Mouse (Mus musculus) monocyte, adult 5-6 weeks (primary cell): ENCODE results near the gene Proser1. TPM values are rescaled to one million over a fixed set of nuclear protein-coding genes. Genes with fewer than 3 reads are reported as not detected.

Experiments
- ATAC-seq: fragments of 153-309, 156-312 bp; replicated peaks from 2 replicates; pipeline ENCODE4 v1.8.0; 2017; ENCODE audit warnings: mild to moderate bottlenecking; ENCODE audit not compliant: low TSS enrichment, insufficient number of reproducible peaks, severe bottlenecking, poor library complexity, low FRiP score
- total RNA-seq: library from RNA; stranded (forward); fragments of 200-1000, 200-491, 200-594 nt; gene quantifications from 3 replicates; pipeline ENCODE4 v1.2.3, GENCODE M21; 2017

Proser1 gene
- total RNA-seq, 1 experiment from 2014 or later: 8.1 TPM

DNA sequence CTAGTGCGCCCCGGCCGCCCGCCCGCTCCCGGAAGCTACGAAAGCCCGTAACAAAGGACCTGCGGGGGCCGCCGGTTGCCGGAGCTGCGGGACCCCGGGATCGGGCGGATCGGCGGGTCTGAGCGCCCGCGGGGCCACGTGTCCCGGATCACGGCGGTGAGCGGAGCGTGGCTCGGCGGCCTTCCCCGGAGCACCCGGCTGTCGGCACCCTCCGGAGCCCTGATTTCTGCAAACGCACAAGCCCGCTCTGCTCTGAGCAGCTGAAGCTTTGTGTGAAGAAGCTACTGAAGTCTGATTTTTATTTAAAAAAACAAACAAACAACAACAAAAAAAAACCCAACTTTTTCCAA is 274 bp downstream of the Proser1 start:
- no peak for ATAC-seq

DNA sequence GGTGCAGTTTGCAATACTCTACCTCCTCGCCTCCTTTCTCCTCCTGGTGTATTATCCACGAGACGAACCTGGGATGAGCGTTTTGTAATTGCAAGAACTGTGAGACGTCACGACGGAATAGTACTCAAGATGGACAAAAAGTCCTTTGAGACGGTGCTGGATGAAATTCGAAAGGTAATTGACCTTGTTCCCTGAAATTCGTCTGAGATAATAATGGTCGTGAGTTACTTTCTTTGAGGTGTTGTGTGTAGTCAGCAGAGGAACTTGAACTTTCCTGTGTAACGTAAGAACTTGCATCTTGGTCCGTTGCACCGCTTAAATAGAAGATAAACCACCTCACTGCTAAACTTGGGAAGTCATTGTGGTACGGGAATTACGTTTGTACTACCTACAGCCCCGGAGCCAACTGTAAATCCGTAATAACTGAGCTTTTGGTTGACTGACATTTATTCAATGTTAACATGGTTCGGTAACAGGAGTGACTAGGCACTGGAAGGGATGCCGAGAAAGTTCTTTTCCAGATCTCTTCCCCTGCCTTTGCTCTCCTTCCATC is 756 bp downstream of the Proser1 start:
- ATAC-seq: no peak

DNA sequence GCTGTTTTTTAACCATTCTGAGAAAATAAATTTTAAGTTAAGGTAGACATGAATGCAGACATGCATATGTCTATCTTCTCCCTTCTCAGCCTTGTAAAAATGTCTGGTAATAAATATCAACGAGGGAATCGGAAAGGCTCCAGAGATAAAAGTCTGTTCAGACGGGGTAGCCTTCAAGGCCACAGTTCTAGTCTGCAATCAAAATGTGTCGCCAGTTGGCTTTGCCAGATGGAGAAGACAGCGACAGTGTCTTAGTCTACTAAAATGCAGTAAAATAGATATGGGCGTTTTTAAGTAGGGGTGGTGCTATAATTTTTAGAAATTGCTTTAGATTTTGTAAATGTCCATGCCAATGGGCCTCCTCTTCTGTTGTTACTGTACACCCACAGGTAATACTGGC is 1.9 kb downstream of the Proser1 start:
- no peak for ATAC-seq

DNA sequence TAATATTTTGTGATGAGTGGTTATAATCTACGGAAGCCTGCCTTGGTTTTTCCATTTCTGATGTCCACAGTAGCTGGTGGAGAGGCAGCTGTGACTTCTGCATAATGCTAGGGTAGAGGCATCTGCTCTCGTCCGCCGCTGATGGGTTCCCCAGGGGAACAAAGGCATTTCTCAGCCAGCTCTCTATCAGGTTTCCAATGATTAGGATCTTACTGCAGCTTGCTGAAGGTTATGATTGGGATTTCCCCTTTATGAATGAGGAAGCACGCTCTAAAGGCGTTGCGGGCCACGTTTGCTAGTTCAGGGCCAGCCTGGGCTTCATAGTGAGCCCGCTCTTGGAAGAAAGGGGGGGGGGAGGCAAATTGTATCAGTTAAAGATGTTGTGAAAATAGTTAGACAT is 3.0 kb downstream of the Proser1 start:
- 0 out of 2 replicates have a peak, but pooled peaks have one; percentile 14 for ATAC-seq

DNA sequence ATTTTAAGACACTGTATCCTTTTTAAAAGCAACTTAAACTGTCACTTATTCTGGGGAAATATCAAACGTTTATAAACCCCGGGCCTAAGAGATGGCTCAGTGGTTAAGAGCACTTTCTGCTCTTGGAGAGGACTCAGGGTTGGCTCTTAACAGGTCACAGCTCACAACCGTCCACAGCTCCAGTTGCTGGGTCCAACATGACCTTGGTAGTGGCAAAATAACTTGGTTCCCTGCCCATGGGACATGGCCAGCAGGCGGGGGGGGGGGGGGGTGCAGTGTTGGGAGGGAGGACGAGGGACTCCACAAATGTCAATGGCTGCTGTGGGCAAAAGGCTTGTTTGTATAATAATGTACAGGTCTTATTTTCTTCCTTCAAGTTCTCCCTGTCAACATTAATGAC is 3.9 kb downstream of the Proser1 start:
- no peak for ATAC-seq

DNA sequence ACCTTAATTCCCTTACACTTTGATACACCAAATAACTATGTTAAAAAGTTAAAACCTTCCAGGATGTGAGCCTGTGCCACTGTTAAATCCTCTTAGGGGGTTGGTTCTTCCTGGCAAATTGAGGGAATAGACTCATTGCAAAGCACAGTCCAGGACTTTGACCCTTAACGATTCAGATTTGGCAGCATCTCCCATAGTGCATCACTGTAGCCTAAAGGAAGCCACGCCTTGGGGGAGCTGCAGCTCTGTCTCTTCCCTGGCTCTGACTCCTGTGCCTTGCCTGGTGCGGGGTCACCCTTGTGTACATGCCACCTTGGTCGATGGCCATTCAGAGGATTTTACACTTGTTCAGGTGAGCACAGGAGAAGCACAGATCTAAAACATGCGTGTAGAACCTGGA is 6.2 kb downstream of the Proser1 start:
- no peak for ATAC-seq

DNA sequence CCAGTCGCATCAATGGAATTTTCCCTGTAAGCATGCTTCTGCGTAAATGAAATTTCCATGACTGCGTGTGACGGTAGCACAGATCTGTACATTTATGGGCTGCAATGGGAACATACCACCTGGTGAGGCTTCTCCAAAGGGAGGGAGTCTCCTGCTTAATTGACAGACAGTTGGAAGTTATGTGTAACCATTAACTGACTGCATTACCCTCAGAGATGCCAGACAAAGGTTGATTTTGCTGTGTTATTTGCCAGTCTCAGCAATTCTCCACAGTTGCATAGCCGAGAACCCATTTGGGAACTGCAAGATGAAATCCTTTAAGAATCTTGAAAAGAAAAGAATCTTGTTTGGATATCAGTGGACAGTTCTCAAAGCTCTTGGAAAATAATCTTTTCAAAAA is 8.6 kb downstream of the Proser1 start:
- ATAC-seq: no peak

DNA sequence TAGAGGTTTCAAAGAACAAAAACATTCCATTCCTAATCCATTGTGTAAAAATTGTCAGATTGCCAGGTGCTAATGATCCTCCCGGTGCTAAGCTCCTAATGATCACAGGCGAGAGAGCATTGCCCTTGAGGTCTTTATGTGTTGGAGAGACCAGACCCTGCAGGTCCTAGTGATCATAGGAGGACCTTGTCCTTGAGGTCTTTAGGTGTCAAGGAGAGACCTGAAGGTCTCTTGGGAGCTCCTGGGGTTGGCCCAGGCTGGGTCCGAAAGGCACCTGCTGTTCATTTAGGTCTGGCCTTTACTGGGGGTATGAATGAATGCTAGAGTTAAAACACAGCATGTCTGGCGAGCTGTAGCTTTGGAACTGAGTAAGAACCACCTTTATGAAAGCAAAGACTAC is 10.7 kb downstream of the Proser1 start:
- ATAC-seq: no peak

DNA sequence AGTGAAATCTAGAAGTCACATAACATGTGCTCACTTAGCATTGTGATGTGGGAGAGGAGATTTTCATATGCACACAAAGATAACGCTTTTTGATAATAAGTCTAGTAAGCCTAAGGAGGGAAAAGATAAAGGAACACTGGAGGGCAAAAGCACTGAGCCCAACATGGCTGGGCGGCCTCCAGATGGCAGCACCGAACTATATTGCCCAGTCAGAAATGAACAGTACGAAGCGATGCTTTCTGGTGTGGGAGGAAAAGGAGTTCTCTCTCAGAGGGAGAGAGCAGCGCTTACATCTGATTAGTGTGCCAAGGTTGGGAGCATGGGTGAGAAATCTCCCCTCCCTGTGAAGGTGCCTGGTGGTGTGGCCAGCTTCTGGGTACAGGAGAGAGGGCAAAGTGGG is 12.4 kb downstream of the Proser1 start:
- no peak for ATAC-seq

DNA sequence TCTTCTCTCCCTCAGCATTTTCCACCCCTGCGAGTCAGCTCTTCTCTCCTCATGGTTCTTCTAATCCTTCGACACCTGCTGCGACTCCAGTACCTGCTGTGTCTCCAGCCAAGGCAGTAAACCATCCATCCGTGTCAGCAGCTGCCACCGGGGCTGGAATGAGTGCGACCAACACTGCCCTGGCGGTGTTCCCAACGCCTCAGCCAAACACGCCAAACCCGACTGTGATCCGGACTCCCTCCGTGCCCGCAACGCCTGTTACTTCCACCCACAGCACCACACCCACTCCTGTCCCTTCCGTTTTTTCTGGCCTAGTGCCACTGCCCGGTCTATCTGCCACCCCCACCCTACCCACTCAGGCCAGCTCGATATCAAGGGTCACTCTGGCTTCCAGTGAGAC is 14.0 kb downstream of the Proser1 start:
- ATAC-seq: no peak

DNA sequence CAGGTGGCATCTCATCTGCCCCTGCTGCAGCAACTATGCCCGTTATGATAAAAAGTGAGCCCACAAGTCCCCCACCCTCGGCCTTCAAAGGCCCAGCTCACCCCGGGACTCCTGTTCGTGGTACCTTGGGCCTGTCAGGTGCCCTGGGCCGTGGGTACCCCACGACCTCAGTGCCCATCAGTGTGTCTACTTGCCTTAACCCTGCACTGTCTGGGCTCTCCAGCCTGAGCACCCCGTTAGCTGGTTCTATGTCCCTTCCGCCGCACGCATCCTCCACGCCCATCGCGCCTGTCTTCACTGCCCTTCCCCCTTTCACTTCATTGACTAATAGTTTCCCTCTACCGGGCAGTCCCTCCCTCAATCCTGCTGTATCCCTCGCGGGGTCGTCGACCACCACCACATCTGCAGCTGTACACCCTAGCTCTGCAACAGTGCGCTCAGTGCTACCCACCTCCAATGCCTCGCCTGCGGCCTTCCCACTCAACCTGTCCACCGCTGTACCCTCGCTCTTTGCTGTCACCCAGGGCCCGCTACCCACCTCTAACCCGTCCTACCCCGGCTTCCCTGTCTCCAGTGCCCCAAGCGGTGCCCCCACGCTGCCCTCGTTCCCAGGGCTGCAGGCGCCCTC is 15.1 kb downstream of the Proser1 start:
- ATAC-seq: no peak

DNA sequence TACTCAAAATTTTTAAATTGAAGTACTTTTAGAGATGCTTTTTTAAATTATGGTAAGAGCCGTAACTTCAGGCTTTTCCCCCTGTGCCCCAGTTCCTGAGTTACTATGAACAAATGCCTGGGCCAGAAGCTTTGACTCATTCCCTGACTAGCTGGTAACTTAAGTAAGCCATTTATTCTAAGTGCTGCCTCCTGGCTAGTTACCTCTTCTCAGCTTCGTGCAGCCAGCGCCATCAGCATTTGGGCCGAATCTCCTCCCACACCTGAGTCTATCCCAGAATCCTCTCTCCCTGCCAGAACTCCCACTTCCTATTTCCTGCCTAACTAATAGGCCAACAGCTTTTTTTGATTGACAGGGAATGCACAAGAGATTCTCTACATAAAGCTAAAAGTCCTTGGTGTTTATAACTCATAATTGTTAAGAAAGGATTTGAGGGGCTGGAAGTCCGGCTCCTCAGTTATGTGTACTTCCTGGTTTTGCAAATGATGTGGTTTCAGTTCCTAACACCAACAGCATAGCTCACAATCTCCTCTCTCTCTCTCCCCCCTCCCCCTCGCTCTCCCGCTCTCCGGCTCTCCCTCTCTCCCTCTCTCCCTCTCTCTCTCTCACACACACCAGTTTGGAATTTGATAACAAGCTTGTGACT is 20.1 kb downstream of the Proser1 start:
- ATAC-seq: no peak

DNA sequence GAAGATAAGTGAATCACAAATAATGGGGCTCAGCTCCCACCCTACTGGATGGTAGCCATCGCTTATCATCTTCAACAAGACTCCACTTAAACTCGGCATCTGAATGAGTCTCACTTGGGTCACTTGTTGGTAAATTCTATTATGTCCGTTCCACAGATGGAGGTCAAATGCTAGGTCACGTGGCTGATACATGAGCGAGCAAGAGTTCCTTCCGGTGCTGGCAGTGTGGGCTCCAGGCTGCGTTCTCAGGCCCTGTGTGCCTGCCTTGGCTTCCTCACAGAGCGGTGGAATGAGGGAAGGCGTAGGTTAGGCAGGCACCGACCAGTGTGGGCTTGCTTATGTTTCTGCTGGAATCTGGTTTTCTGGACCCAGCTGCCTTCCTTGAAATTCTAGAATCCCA is 23.1 kb downstream of the Proser1 start:
- no peak for ATAC-seq

DNA sequence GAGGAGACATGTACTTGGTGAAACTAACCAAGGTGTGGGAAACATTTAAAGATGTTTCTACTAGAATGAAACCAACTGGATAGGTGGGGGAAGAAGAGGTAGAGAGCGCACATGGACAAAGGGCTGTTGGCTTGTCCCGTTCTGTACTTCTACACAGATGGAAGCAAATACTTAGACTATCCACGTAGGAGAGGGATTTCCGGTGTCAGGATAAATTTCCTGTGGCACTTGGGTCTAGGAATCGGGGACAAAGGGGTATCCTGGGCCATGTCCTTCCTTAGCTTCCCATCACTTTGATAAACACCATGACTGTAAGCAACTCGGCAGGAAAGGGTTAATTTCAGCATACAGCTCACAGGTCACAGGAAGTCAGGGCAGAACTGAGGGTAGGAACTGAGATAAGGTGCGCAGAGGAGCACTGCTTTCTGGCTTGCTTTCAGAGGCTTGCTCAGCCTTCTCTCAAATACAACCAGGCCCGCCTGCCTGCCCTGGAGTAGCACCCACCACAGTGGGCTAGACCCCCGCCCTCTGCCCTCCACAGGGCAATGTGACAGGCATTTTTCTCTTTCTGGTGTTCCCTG is 23.6 kb downstream of the Proser1 start:
- ATAC-seq: no peak

DNA sequence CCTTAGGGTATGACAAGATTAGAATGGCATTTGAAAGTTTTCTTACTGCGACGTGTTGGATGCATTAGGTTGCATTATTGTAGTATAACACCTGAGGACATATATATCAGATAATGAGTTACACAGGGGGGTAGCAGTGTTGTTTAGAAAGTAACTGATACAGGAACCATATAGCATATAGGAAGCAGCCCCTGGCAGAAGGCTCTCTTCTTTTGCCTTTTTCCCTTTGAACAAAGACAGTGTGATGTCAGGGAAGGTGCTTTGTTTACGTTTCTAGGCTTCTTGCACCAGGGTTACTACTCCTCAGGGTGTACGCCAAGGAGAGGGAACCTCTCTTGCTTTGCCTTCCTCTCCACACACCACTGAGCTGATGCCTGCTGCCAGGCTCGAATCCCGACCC is 24.9 kb downstream of the Proser1 start, which contains the start of gene Stoml3:
TSS of gene Stoml3 (plus strand) at position 301 of the 400 bp plus-strand sequence.
- no peak for ATAC-seq

DNA sequence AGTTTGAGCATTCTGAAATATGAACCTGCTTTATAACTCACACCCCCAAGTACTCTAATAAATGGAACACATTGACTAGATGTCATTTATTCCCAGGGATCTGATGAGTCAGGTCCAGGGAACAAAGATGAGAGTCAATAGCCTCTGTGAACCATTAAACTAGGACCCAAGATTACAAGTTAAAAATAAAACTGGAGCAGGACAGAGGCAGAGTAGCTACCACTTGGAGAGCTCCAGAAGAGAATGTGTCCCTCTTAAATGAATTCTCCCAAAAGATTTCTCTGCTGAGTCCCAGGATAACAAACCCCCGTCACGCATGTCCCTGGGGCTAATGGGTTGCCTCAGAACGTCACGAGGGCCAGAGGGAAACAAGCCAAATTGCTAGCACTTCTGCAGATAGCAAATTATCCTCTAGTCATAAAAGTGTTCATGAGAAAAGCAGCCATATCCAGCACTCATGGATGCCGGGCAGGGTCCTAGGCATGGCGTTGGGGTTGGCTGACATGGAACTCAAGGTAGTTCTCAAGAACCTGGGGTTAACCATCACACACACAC is 35.0 kb downstream of the Proser1 start:
- ATAC-seq: no peak

DNA sequence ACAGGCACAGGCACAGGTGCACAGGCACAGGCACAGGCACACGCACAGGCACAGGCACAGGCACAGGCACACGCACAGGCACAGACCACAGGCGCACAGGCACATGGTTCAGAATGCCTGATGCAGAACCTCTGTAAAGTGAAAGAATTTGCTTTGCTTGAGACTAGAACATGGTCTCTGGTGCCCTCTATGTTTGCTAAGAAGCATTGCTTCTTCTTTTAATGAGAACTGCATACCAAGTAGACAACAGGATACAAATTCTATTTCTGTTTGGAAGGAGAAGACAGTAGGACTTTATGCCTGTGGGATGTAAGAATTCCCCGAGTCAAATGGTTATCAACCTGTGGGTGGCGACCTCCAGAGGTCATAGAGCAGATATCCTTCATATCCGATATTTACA is 39.0 kb downstream of the Proser1 start:
- no peak for ATAC-seq

DNA sequence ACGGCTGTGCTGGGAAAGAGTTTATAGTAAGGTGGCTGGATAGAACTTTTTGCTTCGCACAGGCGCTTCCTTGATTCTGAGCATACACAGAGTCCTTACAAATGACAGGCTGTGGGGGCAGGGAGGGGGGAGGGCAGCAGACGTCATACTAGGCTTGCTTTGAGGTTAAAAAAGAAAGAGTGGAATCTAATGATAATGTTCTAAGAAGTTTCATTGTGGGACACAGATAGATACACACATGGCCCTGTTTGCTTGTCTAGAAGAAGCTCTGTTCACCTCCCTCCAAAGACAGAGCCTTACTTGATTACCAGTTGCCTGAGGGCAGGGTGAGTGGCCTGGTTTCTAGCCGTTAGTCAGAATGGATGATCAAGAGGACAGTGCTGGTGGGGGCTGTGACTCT is 49.6 kb downstream of the Proser1 start:
- ATAC-seq: no peak

DNA sequence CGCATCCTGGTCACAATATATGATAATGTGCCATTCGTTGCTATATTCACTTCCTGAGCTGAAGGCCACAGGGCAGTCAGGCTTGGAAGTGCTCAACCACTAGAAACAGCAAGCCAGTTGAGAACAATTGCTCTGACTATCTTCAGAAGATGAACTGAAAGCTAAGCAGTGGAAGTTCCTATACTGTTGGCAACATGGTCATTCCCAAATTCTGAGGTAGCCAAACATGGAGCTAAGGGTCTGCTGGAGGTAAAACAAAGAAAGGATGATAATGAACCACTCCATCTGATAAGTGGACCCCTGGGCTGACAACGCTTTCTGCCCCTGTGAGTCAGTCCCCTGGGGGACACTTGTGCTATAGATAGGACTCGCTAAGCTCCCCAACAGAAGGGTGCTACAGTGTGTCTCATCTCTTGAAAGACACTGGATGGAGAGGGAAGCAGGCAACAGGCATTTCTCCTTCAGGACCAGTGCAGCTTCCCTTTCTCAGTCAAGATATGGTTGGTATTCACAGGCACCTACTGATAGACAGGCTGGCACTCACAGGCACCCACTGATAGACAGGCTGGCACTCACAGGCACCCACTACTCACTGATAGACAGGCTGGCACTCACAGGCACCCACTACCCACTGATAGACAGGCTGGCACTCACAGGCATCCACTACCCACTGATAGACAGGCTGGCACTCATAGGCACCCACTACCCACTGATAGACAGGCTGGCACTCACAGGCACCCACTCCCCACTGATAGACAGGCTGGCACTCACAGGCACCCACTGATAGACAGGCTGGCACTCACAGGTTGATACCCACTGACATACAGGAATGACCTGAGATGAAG is 51.0 kb downstream of the Proser1 start:
- ATAC-seq: no peak
